Mouse (Mus musculus) NIH3T3 (cell line): ENCODE measurements around the gene Lmna.

ENCODE experiments used
- DNase-seq: peaks from one replicate; pipeline ENCODE4 v3.0.0-alpha.2; 2012; ENCODE audit warnings: low read depth

Lmna gene

DNA sequence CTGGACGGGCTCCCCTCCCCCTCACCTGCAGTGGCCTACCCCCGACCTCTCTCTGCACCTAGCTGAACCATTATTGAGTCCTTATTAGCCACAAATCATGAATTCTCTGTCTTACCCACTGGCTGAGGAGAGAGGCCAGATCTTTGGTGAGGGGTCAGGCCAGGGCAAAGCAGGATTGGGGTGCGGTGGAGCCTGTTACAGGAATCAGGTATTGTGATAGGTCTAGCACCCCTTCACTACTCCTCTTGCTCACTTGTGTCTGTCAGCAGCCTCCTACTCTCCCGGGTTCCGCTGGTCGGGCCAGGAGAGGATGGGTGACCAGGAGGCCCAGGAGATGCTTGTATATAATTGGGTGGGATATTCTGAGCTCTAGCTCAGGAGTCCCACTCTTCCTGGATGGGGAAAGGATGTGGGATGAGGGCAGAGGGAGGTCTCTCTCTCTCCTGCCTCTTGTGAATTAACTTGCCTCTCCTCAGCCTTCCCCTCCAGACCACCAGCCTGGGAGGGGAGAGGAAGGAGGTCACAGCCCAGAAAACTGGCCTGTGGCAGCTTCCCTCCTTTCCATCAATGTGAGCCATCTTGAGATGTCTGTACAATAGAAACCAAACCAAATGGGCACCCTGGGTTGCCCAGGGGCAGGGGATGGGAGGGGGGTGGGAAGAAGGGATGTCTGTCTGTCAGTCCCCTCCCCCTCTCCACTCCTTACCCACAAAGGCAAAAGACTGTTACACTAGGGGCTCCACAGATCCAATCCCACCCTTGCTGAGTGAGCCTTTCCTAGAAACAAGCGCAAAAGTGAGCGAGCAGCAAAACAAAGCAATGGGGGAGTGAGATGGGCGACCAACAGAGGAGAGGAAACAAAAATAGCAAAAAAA lies 28.8 kb upstream of the Lmna start:
- no peak for DNase-seq

- DNase-seq: no peak
These were observed 27.4 kb upstream of the Lmna start for GRCm38 (mm10) chr3:88537146-88537545.

DNA sequence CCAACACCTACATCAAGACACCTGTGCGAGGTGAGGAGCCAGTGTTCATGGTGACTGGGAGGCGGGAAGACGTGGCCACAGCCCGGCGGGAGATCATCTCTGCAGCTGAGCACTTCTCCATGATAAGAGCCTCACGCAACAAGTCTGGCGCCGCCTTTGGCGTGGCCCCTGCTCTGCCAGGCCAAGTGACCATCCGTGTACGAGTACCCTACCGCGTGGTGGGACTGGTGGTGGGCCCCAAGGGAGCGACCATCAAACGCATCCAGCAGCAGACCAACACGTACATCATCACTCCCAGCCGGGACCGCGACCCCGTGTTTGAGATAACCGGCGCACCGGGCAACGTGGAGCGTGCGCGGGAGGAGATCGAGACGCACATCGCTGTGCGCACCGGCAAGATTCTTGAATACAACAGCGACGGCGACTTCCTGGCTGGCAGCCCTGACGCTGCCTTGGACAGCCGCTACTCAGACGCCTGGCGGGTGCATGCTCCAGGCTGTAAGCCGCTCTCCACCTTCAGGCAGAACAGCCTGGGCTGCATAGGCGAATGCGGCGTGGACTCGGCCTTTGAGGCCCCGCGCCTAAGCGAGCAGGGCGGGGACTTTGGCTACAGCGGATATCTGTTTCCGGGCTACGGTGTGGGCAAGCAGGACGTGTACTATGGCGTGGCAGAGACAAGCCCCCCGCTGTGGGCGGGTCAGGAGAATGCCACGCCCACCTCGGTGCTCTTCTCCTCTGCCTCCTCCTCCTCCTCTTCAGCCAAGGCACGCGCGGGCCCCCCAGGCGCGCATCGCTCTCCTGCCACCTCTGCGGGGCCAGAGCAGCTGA lies 26.6 kb upstream of the Lmna start:
- no peak for DNase-seq

DNA sequence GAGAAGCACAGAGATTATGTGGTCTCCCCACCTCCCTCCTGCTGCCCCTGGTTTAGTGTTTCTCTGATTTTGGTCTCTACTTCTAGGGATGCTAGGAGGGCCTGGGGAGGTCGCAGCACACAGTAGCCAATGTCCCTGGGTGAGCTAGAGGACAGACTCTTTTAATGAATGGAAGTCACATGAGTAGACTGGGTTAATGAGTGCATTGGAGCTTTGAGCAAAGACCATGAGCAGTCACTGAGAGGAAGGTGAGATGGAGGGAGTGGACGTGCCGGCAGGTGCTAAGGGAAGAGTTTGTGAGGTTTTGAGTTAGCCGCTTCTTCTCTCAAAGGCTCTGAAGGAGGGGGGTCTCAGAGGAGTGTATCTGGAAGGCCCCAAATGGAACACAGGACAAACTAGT lies 25.8 kb upstream of the Lmna start:
- DNase-seq: no peak

- no peak for DNase-seq
These were observed 25.2 kb upstream of the Lmna start for GRCm38 (mm10) chr3:88535005-88535404.

GRCm38 (mm10) chr3:88533706-88534105 lies 23.9 kb upstream of the Lmna start:
- no peak for DNase-seq

GRCm38 (mm10) chr3:88532689-88533511 lies 23.1 kb upstream of the Lmna start:
- DNase-seq: peak; percentile 34

DNA sequence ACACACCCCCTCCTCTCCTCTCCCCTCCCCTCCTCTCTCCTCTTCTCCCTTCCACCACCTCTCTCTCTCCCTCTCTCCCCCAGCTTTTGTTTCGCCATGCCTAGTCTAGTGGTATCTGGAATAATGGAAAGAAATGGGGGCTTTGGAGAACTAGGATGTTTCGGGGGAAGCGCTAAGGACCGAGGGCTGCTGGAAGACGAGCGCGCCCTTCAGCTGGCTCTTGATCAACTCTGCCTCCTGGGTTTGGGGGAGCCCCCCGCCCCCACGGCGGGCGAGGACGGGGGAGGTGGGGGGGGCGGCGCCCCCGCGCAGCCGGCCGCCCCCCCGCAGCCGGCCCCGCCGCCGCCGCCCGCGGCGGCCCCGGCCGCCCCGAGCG lies 22.5 kb upstream of the Lmna start, which contains the start of gene Mex3a:
TSS of gene Mex3a (plus strand) at position 97 of the 376 bp plus-strand sequence.
- DNase-seq: peak; percentile 25

DNA sequence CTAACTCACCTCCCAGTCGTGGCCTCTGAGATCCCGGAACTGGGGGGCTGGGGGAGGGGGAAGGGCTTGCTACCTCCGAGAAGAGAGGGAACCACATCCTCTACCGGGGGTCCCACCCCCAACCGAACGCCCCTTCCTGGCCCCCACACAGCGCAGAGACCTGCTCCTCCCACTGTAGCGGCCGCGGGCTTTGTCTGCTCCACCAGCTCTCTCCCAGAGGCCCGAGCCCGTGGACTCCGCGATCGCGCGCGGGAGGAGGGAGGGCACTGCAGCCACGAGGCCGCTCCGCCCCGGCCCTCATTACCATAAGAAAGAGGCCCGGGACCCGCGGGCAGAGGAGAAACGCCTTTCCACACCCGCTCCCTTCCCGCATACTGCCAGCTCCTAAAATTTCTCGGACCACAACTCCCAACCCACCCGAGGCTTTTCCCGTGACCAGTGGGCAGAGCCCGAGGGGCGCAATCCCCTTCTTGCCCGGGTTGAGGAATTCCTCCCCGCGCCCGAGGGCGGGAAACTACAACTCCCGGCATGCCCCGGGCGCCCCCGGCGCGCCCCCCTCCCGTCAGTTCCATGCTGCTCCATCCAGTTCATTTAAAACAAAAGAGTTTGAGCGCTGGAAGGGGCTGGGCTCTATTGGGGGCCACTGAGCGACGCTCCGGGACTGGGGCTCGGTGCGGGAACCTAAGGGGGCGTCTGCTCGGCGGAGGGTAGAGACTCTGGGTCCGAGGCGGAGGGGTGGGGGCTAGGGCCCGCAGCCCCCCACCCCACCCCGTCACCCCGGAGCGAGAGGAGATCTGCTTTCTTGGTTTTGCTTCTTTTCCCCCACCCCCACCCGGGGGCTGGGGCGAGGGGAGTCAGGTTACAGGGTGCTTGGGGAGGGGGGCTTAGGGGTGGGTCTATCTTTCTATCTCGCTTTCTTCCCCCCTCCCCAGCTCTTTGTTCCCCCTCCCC lies 21.9 kb upstream of the Lmna start:
- DNase-seq: peak; percentile 89

GRCm38 (mm10) chr3:88530082-88530864 lies 20.5 kb upstream of the Lmna start:
- peak; percentile 31 for DNase-seq

- no peak for DNase-seq
These were observed 19.6 kb upstream of the Lmna start for GRCm38 (mm10) chr3:88529204-88530000.

DNA sequence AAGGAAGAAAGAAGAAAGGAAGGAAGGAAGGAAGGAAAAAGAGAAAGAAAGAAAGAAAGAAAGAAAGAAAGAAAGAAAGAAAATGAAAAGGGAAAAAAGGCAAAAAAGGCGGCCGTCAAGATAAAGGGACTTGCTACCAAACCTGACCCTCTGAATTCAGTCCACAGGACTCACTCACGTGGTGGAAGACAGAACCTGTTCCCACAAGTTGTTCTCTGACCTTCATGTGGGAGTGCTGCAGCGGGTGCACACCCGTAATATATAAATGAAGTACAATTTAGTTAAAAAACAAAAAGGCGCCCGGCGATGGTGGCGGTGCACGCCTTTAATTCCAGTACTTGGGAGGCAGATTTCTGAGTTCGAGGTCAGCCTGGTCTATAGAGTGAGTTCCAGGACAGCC lies 18.9 kb upstream of the Lmna start:
- no peak for DNase-seq

GRCm38 (mm10) chr3:88527565-88527964 lies 17.8 kb upstream of the Lmna start:
- DNase-seq: no peak

DNA sequence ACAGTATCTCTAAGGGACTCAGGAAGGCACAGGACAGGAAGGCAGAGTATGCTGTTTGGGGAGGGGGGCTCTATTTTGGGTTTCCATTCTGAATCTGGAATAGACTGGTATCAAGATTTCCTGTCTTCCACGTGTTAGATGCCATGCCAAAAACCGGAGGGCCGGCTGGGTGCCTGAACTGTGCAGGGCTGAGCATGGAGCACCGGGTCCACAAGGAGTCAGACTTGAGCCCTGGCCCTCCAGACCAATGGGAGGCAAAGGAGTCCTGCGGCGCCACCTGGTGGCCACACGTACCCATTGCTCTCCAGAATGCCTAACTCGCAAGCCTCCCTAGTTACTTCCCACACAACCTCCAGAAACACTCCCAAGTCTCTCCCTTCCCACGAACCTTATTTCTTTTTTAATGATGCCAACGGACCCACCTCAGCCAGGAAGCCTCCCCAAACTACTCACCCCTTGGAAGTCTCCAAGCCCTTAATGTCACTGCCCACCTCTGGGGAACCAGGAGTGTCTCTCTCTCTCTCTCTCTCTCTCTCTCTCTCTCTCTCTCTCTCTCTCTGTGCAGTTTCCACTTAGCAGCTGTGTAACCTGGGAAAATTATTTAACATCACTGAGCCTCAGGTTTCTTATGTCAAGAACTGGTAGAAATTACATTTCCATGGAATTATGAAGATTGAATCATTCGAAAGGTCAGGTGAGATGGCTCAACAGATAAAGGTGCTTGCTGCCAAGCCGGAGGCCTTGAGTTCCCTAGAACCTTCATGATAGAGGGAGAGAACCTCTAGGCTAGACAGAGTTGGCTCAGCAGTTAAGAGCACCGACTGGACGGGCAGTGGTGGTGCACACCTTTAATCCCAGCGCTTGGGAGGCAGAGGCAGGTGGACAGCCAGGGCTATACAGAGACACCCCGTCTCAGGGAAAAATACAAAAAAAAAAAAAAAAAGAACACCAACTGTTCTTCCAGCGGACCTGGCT lies 16.7 kb upstream of the Lmna start:
- peak; percentile 96 for DNase-seq

GRCm38 (mm10) chr3:88525021-88525420 lies 15.3 kb upstream of the Lmna start:
- no peak for DNase-seq

DNA sequence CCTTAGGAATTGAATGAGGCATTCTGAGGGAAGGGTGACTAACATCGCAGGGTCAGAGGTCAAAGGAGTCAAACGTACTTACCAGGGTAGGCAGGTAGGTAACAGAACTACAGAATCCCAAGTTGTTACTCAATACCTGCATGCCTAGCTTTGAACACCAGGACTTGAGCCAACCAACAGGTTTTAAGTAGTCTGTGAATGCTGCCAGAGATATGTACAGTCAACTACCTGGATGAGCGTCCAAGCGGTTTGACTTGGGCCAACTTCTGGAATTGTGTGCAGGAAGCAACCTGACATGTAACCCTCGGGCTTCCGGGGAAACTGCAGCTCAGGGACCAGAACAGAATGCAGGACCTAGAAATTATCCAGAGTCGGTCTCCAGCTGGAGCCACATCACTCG lies 13.3 kb upstream of the Lmna start:
- no peak for DNase-seq

DNA sequence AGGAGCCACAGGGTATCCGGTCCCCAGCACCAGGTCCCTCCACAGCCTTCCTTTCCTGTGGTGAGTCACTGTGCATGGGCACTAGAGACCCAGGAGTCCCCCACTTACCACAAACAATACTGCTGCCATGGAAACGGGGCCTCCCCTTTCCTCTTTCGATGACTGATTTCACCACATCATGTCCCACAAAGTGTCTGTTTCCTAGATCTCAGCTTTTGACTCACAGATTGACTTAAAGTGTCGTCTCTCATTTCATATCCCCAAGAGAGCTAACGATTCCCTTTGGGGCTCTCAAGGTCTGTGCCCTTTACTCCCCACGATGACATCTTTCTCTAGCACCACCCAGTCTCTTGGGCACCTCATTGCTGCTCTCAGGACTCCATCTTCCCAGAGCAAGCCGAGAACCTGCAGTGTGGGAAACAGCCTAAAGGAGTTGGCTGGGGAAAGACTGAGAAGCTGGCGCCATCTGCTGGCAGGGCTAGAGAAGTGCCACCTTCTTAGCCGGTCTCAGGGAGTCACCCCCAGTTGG lies 12.1 kb upstream of the Lmna start:
- DNase-seq: peak; percentile 91

DNA sequence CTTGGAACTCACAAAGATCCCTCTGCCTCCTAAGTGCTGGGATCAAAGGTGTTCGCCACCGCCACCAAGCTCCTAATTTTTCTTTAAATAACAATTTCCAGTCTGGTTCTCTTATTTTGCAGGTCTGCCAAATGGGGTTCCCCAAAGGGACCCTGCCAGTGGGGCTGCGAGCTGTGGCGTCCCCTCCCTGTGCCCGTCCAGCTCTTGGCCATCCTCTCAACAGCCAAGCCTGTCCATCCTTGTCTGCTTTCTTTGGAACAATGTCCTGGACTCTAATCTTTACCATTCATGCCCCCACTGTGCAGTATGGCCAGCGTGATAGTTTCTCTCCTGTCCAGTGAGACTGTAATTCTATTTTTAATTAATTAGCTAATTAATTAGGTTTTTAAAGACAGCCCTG lies 11.4 kb upstream of the Lmna start:
- no peak for DNase-seq
